Mouse (Mus musculus): ENCODE results near the gene Zfp410. TPM values are rescaled to one million over a fixed set of nuclear protein-coding genes. Genes with fewer than 3 reads are reported as not detected.
"Not testable (repeated sequence)": the region's sequence is repeated elsewhere in the genome, so short reads cannot be mapped to it uniquely, and the experiment has no call there.

Zfp410 gene
- 10 to 100 TPM; 41.1 to 54.8 TPM for polyA plus RNA-seq (2017; shearing (Covaris generic))

DNA sequence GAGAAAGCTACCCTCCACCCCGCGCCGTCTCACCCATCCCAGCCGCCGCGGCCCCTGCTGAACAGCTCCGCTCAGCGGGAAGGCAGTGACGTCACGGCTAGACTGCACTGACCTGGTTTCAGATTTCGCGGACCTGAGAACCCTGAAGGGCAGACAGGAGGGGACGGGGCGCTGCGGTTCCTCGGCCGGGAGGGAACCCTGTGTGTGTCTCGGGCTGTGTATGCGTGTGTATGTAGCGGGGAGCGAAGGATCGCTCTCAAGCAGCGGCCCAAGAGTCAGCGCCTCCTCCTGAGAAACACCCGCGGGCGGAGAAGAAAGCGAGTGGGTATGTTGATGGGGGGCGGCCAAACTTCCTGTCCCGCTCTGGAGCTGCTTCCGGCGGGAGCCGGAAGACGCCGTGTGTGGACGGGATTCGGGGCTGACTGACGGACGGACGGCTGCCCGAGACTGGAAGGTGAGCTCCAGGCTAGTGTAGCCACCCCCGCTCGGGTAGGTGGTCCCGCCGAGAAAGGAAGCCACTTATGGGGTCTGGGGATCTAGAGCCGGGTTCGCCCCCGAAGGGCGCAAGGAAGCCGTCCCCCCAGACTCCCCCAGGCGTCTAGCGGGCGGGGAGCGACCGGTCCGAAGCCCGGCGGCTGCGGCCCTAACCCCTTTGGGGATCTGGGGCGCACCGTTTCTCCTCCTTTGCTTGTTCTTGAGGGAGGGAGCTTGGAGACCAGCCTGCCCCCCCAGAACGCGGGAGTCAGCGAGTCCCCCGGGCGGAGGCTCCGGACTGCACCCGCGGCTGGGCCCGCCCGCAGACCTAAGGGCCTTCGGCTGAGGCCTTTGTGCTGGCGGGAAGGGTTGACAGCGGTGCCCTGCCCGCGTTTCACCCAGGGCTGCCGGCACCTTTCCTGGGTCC, at the start of gene Zfp410:
Gene Zfp410, plus strand, starts transcription at position 132 of the 901 bp plus-strand sequence.
- ATAC-seq = peak; percentile 71

DNA sequence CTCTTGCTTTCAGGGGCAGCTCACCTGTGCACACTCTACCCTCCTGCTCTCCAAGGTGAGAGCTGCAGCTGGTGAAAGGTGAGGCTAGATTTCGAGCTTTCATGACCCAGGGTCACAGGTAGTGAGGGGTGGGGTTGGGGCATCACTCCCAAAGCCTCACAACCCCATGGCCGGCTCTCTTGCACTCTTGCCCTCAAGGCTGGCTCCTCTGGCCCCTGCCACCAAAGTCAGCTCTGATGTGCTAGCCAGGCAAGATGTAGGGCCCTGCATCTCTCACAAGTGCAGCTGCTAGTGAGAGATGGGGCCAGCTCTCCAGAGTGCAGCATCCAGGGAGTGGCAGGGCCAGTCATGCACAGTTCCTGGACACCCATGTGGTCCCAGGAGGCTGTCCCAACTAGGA, 49.4 kb upstream of the Zfp410 start:
- no peak for ATAC-seq

DNA sequence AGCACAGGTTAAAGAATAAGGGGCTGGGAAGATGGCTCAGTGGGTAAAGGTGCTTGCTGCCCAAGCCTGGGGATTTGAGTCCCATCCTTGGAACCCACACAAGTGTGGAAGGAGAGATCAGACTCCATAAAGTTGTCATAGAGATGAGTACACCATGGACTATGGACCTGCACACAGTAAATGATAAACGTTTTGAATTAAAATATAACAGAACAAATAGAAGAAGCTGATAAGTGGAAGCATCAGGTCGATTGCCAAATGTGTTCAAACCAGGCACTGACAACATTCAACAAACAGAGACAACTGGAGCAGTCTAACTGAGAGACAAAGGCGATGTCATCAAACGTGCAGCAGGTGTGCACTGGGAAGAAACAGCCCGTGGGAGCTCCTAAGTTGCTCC, 43.3 kb upstream of the Zfp410 start:
- no peak for ATAC-seq

DNA sequence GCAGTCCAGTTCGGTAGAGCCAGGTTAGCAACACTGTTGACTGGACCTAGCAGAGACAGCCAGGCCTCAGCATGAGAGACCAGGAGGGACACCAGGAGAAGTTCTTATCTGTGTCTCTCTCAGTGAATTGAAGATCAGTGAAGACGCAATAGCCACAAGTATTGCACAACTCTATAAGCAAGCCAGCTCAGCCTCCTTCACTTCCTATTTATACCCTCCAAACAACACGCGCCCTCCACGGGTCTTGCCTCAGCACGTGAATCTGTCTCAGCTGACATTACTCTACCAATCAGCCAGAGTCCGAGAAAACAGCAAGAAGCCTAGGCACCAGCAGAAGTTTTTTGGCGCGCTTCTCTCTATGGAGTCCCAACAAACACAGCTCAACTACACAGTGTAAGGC, 41.4 kb upstream of the Zfp410 start:
- no peak for ATAC-seq

DNA sequence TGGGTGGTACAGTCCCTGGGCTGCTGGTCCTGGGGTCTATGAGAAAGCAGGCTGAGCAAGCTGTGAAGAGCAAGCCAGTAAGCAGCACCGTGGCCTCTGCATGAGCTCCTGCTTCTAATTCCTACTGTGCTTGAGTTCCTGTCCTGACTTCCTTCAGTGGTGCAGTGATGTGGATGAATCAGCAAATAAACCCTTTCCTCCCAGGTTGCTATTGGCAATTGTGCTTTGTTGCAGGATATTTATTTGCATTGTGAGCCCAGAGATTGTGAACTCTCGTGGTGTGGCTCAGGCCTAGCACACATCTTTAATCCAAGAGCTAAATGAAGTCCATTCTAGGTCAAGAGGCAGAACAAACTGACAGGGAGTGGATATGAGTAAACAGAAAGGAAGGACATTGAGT, 40.4 kb upstream of the Zfp410 start:
- ATAC-seq = no peak

DNA sequence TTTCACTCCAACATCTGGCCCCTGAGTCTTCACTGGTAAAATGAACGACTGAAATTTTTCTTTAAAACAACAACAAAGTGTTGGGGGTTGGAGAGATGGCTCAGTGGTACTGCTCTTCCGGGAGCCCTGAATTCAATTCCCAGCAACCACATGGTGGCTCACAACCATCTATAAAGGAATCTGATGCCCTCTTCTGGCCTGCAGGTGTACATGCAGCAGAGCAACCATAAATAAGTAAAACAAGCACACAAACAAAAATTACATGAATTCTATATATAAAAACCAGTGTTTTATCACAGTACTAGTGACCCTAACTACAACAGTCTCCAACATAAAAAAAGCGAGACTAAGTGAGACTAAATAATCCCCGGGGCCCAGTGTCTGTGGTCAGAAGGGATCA, 39.9 kb upstream of the Zfp410 start:
- no peak for ATAC-seq

DNA sequence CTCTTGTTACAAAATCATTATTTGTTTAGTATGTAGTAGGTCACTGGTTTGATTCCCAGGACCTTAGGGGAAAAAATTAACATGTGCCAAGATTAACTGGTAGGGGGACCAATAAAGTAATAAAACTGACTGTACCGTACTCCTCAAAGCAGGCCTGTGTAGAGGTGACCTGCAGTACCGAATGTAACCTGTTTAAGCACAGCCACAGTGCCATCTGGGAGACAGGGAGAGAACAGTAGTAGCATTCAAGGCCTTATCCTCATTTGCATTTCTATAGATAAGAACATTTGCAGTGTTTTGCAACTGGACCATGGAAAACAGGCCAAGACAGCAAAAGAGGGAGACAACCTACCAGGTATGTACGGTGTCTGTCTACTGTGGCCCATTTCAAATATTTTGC, 38.8 kb upstream of the Zfp410 start:
- no peak for ATAC-seq

DNA sequence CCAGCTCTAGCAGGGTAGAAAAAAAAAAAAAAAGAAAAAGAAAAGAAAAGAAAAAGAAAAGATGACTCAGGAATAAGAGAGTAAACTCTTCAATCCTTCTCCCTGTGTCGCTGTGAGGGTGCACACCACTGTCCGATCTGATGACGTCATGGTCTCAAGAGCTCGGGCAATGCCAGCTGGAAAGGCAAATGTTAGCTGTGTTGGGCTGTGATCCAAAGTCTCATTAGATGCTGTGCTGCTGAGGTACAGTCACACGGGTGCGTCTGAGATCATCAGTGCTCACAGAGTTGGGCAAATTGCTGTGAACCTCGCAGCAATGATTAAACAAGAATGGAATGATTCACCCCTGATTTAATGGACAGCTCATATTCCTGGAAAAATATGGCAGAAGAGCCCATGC, 37.8 kb upstream of the Zfp410 start:
- no peak for ATAC-seq

DNA sequence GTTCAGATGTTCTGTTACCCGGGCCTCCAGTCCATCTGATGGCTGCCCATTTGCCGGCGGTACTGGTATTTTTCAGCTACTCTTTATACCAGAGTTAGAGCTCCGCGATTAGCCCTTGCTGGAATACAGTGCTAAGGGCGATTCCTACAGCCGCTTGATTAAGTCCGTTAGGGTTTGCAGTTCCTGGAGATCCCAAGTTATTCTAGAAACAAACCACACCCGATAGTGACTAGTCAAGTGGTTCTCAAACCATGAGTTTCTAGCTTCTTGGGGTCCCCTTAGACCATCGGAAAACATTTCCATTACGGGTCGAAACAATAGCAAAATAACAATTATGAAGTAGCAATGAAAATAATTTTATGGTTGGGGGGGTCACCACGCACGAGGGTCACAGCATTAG, 32.3 kb upstream of the Zfp410 start:
- no peak for ATAC-seq

DNA sequence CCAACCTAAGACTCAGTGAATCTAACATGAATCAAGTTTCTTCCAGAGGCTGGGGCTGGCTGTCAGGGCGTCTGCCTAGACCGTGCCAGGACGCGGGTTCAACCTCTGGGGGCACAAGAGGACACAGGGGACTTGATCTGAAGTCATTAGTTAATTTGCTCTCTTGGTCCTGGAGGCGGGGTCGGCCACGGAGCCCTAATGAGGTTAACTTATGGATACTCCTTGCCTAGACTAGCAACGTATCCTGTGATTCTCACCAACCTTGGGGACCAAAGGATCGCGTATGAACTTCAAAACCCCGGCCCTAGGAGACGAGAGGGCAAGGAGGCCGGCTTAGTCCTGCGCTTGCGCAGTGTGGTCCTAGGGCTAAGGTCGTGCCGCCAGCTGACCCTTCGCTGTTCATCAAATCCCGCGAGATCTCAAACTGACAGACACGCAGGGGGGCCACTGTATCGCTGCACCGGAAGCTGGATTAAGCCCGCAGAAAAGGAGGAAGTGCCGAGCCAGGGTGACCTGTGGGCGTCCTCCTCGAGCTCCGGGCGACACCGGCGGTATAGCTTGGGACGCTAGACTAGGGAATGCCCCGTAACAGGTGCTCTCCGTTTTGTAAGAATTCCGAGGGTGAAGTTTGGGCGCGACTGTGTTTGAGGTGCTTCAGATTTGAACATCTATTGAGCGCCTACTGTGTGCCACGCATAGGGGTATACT, 31.6 kb upstream of the Zfp410 start, which contains the start of gene Ptgr2:
Gene Ptgr2, plus strand, starts transcription at position 348 of the 708 bp plus-strand sequence.
- peak; percentile 95 for ATAC-seq

DNA sequence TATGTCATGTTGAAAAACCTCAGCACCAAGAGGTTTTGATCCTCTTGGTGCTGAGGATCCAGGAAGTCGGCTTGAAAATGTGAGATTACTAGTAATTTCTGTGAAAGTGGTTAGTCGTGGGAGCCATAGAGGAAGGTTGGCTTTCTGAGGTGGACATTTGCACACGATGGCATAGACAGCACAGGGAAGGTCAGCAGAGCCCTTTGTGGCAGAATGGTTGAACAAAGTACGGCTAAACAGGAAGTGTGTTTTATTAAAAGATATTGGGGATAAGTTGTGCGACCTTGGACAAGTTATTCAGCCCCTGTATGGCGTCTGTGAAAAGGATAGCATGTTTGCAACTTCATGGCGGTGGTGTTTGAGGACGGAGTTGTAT, 31.1 kb upstream of the Zfp410 start:
- no peak for ATAC-seq

DNA sequence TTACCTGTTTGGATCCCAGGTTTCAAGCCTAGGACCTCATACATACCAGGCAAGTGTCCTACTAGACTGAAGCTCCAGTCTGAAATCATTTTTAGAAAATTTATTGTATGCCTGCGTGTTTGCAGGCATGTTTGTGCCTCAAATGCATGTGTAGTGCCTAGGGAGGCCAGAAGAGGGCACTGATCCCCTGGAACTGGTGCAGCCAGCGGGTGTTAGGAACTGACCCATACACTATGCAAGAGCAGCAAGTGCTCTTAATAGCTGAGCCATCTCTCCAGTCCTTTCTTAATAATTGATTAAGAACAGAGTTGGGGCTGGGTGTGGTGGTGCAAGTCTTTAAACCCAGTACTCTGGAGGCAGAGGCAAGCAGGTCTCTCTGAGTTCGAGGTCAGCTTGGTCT, 28.2 kb upstream of the Zfp410 start:
- ATAC-seq = no peak

DNA sequence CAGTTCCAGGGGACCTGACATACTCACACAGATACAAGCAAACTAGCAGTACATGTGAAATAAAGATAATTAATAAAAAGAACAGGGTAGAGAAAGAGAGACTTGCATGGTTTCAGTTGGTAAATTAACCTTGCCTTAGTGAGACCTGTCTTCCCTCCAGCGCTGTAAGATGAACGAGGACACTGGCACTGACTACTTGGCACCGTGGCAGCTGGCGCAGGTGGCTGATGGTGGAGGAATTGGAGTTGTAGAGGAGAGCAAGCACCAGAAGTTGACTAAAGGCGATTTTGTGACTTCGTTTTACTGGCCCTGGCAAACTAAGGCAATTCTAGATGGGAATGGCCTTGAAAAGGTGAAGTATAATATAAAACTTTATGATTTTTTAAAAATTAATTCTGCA, 18.8 kb upstream of the Zfp410 start:
- no peak for ATAC-seq

DNA sequence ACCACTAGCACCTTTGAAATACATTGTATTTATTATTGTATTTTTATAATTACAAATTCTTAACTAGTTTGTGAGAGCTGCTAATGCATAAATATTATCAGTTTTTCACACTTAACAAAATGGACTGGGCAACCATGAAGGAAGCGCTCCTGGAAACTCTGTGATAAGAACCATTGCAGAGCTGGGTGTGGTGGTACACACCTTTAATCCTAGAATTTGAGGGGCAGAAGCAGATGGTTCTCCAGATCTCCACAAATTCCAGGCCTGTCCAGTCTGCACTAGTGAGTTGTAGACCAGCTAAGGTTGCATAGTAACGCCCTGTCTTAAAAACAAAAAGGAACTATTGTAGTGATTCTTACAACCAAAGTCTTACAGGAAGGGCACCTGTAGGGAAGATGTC, 17.4 kb upstream of the Zfp410 start:
- ATAC-seq = no peak

DNA sequence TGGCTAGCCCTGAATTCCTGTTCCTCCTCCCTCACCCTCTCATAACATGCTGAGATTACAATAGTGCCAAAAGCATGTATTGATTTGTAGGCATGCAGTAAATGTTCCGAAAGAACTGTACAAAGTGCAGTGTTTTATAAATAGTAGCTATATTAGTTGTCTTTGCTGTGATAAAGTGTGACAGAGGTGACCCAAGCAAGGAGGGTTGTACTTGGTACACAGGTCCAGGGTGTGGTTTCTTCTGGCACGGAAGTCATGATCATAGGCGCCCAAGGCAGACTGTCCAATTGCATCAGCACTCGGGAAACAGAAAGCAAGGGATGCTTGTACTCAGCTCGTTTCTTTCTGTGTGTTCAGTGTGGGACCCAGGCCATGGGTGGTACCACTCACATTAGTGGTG, 12.6 kb upstream of the Zfp410 start:
- ATAC-seq = no peak

DNA sequence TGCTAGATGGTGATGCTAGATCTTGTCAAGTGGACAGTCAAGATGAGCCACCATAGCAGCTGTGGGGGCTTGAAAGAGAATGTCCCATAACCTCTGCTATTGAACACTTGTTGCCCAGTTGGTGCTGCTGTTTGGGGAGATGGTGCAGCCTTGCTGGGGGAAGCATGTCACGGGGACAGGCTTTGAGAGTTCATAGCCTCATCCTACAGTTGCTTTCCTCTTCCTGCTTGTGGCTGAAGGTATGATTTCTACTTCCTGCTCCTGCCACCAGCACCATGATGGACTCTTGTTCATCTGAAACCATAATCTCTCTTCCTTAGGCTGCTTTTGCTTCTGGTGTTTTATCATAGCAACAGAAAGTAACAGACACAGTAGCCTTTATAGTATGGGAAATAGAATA, 12.1 kb upstream of the Zfp410 start:
- ATAC-seq = no peak

DNA sequence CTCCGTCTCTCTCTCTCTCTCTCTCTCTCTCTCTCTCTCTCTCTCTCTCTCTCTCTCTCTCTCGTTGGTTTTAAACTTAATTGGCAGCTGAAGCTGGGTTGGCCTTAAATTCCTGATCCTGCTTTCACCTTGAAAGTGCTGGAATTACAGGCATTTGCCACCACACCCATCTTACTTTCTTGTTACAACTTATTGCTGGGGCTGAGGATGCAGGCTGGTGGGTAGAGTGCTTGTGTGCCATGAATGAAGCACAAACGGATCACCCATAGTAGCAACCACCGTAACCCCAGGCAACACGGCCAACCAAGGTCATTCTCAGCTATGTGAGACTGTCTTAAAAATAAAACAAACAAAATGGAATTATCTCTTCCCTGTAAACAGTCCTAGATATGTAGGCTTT, 5.3 kb upstream of the Zfp410 start:
- ATAC-seq = no peak

DNA sequence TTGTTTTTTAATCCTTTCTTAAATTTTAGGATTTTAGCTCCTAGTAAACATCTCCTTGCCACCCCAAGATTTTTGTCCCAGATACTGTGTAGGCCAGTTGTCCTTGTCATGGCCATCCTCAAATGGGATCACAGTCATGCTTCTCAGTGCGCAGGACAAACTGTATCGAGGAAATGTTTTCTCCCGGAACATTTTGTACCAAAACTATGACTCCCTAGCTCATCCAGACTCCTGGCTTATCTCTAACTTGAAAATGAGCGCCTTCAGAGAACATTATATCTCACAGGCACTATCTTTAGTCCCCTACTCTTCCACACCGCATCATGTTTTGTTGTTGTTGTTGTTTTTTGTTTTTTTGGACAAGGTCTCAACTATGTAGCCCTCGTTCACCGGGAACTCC, 646 bp upstream of the Zfp410 start:
- ATAC-seq = no peak

DNA sequence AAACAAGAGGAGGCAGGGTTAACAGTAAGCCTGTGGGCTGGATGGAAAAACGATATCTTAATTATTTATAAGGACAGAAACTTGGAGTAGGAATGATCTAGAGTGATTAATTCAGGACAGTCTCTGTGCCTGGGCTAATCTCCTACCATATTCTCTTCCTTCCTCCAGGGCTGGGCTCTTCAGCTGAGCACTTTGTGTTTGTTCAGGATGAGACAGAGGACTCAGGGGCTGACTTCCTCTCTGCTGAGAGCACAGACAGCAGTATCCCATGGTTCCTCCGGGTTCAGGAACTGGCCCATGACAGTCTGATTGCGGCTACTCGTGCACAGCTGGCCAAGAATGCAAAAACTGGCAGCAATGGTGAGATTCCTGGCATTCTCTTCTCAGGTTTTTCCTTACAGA, 10.5 kb downstream of the Zfp410 start:
- ATAC-seq = no peak

DNA sequence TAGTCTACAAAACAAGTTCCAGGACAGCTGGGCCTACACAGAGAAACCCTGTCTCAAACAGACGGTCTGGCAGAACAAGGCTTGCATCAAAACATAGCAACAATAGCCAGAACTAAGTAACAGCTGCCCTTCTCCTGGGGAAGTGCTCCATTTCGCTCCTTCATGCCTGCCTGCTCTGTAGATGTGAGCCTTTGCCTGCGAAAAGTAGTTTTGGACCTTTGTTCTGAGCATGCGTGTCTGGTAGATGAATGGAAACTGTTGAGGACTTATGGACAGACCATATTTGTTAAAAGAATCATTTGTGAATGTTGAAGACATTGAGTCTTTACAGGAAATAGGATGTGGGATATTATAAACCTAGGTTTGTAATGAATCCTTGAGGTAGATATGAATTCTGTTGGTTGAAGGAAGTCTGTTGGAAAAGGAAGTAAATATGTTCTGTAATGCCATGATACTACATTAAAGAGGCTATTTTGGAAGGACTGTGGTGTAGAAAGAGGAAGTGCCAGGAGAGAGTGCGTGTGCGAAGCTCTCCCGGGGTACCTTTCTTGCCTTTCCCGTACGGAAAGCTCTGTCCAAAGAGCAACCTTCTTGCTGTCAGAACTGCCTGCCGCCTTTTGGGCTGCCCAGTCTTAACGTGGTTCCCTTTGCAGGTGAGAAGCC, 20.4 kb downstream of the Zfp410 start:
- ATAC-seq = no peak

DNA sequence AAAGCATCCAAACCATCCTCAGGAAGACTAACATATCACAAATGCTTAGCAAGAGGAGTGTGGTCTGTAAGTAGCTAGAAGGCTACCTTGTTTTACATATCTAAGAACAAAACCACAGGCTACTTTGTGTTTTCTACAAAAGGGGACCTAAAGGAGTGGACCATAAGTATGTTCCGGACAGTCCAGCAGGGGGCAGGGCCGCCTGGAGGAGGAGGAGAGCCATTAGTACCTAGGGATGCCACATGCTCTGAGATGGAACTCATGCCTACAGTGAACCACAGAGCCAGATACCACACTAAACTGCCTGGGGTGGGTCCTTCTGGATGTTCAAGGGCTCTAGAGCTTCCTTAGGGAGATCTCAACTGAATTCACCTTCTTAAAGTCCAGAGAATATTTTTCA, 30.5 kb downstream of the Zfp410 start:
- ATAC-seq = no peak

DNA sequence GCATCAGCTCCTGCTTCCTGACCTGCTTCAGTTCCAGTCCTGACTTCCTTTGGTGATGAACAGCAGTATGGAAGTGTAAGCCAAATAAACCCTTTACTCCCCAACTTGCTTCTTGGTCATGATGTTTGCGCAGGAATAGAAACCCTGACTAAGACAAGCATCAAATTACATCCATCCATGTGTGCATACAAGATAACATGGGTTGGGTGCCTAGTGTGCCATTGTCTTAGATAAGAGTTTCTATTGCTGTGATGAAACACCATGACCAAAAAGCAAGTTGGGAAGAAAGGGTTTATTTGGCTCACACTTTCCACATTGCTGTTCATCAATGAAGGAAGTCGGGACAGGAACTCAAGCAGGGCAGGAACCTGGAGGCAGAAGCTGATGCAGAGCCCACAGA, 42.0 kb downstream of the Zfp410 start:
- not testable (repeated sequence) for ATAC-seq
